Mouse (Mus musculus) midbrain, embryonic 11.5 days (tissue): ENCODE data around the gene Gpr176. TPM values are rescaled to one million over a fixed set of nuclear protein-coding genes. Genes with fewer than 3 reads are reported as not detected.

Experiments
- microRNA-seq: library from miRNA; unstranded; fragments of <30 nt; microRNA quantifications from one replicate; pipeline ENCODE4, GENCODE M21; 2017
- polyA plus RNA-seq: library from polyadenylated mRNA; unstranded; fragments of >200 nt; fragmentation: Nextera tagmentation; extraction: Ambion mirVana; gene quantifications from 2 replicates; pipeline ENCODE4 v1.2.1, GENCODE M21; 2014

Gene Gpr176
- polyA plus RNA-seq, 1 experiment from 2014 or later, result 0.25 TPM

Small RNA genes within 50 kb of the gene (microRNA-seq; reads per million reads assigned to microRNA genes)
- gene Gm22800, result not detected

Other genes starting within 250 kb of the Gpr176 start
- gene Fsip1, start 116.5 kb downstream of the Gpr176 start, polyA plus RNA-seq, result 2.3 and 2.8 TPM in 2 replicates
- 11.6 and 11.8 TPM in 2 replicates for gene Eif2ak4, start 15.2 kb upstream of the Gpr176 start, polyA plus RNA-seq
- gene Srp14, start 106.3 kb upstream of the Gpr176 start, polyA plus RNA-seq, result 281 and 293 TPM in 2 replicates
- 1.8 and 2.8 TPM in 2 replicates for gene Bmf, start 176.3 kb upstream of the Gpr176 start, polyA plus RNA-seq
- 115 and 122 TPM in 2 replicates for gene Bub1b, start 224.8 kb upstream of the Gpr176 start, polyA plus RNA-seq